Mouse (Mus musculus): Measurements from ENCODE around the gene Siglecf. TPM values are rescaled to one million over a fixed set of nuclear protein-coding genes. Genes with fewer than 3 reads are reported as not detected.
A peak's percentile ranks its signal among the peaks of the same experiment; 100 is the strongest.

Siglecf gene
- total RNA-seq (2021) = under 1 TPM; 0.34 to 0.54 TPM
- long read RNA-seq, experiment 1 = 0 reads
- long read RNA-seq, experiment 2 = 0 reads

DNA sequence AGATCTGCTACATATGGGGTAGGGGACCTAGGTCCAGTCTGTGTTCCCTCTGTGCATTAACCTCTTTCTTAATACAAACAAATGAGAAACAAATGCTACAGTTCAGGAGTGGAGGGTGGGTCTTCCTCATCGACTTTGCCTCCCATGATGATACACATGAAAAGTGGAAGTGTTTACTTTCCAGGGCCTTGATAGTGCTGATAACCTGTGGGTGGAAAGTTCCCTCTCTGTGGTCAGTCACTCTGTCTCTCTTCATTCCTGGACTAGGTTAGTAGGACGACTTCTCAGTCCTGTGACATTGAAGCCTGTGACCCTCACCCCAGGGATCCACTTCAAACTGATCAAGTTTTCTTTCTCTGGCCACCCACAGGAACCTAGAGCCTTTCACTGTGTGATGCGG, at the start of gene Siglecf:
Siglecf (plus strand) TSS at position 188 of the 400 bp plus-strand sequence.
- Histone ChIP-seq H3K4me3 (no peak within 1 kb of the TSS), H3K27ac (no peak within 1 kb of the TSS)
- TF ChIP-seq CTCF (IDR thresholded peaks at IDR 0.05) = no peak
- no peak for DNase-seq (ENCODE audit: extremely low spot score in 1 of 2, low spot score in 2 of 2)
- intact Hi-C loops (cut with DNase I) = no loop called here

DNA sequence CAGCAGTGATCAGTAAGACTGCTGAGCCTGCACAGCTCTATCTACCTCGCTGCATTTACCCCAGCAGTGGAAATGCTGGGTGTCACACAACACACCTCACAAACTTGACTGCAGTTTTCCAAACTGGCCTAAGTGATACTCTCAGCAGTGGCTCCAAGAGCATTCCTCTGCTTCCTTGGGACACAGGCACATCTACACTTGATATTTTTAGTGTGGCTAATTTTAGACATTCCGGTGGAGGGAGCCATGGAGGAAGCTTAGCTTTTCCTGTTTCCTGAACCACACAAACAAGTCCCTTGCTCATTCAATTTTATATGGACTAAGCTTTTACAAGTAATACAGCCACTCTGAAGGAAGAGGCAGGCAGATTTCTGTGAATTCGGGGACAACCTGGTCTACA, 45.9 kb upstream of the Siglecf start:
- peak overlapping the region; percentile 30; the same call in 1 of the 2 replicates for H3K27ac ChIP-seq
- intact Hi-C loops (cut with DNase I) = no loop called here
- TF ChIP-seq CTCF (IDR thresholded peaks at IDR 0.05) = no peak; the same call in 1 of the 2 replicates
- no peak overlapping the region for H3K4me3 ChIP-seq
- no peak for DNase-seq (ENCODE audit: extremely low spot score in 1 of 2, low spot score in 2 of 2)

DNA sequence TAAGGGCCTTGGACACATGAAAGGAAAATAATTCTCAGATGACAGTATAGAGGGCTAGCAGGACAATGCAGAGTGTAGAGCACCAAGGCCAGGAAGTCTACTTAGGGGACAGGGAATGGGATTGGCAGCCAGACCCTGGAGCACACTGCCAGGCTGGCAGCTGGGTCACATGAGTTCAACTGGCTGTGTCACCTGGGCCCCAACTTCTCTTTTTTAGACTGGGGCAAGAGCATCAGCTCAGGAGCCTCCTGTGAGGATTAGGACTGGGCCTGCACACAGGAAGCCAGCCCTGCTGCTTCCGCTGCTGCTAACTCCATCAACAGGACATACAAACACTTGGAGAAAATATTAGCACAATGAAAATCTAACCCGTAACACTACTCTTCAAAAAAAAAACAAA, 42.1 kb upstream of the Siglecf start:
- no peak for DNase-seq (ENCODE audit: extremely low spot score in 1 of 2, low spot score in 2 of 2)
- Histone ChIP-seq H3K27ac (no peak overlapping the region), H3K4me3 (no peak overlapping the region)
- intact Hi-C loops (cut with DNase I) = no loop called here
- TF ChIP-seq CTCF (IDR thresholded peaks at IDR 0.05) = no peak

DNA sequence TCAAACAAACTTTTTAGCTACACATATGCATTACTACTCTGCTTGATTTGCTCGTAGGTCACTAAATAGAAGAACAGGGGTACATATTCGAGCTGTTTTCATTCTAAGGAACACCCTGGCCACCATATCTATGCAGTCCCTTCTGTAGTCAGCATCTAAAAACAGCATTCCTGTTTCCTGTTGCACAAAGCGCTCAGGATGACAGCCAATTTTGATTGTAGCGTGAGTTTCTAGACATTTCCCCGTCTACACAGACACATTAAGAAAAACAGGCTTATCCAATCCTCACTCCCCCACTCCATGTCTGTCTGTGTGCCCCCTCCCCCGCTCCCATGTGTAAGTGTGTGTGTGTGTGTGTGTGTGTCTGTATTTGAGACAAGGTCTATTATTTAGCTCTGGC, 39.5 kb upstream of the Siglecf start:
- TF ChIP-seq CTCF (IDR thresholded peaks at IDR 0.05) = no peak
- Histone ChIP-seq H3K4me3 (peak overlapping the region; percentile 91), H3K27ac (no peak overlapping the region)
- intact Hi-C loops (cut with DNase I) = loop anchor here (5.0 to 10.0 kb wide), 4 partner anchors 131 to 363 kb away; partner anchors contain the start of genes Cldnd2, Ctu1, Etfb and Gm45233
- DNase-seq (ENCODE audit: extremely low spot score in 1 of 2, low spot score in 2 of 2) = no peak

DNA sequence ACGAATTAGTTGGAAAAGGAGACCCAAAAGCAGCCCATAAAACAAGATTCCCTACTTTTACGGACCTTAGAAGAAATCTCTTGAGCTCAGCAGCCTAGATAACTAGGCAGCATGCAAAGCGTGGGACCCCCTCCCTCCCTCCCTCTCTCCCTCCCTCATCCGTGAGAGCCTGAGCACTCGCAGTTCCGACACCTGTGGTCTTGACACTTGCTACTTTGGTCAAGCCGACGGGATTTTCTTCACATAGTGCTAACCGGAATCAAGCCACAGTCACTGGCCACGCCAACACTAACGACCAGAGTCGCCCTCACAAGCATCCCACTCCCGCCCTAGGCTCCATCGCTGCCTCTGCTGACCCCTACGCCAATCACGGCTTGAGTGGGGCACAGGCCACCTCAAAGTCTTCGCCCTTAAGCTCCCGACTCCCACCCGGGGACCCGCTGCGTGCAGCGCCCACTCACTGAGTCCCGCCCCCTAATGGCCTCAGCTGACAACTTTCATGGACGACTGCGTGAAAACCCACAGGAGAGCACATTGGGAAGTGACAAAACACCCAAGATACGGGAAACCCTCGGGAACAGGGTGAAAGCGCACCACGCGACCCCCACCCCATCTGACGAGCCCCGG, 38.6 kb upstream of the Siglecf start:
- no peak for DNase-seq (ENCODE audit: extremely low spot score in 1 of 2, low spot score in 2 of 2)
- intact Hi-C loops (cut with DNase I) = loop anchor here (5.0 to 10.0 kb wide), 4 partner anchors 130 to 362 kb away; partner anchors contain the start of genes Cldnd2, Ctu1, Etfb and Gm45233
- peak overlapping the region; percentile 90 for H3K27ac ChIP-seq
- H3K4me3 ChIP-seq = peak overlapping the region; percentile 91
- peak; percentile 7 for TF ChIP-seq CTCF (IDR thresholded peaks at IDR 0.05)

DNA sequence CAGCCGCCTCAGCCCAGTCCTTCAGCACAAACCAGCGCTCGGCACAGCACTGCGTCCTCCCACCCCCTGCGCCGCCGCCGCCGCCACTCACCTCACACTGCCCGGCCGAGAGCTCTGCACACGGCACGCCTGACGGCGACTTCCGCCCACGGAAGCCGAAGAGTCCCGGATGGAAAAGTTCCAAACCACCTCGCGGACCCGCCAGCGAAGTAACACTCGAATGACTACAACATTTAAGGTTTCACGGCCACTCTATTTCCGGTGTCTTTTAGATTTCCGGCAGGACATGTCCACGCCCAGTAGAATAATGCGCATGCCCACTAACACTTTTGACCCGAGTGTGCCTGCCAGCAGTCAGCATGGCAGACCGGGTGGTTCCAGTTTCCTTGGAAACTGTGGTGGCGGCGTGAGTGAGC, 38.1 kb upstream of the Siglecf start, which contains the start of gene Zfp715:
Zfp715 (minus strand) TSS at position 282 of the 416 bp plus-strand sequence.
- peak; percentile 83 to 88 for DNase-seq (ENCODE audit: extremely low spot score in 1 of 2, low spot score in 2 of 2)
- intact Hi-C loops (cut with DNase I) = loop anchor here (5.0 to 10.0 kb wide), 4 partner anchors 129 to 362 kb away; partner anchors contain the start of genes Cldnd2, Ctu1, Etfb and Gm45233
- peak within 1 kb of the TSS; percentile 91 for H3K4me3 ChIP-seq
- peak within 1 kb of the TSS; percentile 90 for H3K27ac ChIP-seq
- TF ChIP-seq CTCF (IDR thresholded peaks at IDR 0.05) = no peak

DNA sequence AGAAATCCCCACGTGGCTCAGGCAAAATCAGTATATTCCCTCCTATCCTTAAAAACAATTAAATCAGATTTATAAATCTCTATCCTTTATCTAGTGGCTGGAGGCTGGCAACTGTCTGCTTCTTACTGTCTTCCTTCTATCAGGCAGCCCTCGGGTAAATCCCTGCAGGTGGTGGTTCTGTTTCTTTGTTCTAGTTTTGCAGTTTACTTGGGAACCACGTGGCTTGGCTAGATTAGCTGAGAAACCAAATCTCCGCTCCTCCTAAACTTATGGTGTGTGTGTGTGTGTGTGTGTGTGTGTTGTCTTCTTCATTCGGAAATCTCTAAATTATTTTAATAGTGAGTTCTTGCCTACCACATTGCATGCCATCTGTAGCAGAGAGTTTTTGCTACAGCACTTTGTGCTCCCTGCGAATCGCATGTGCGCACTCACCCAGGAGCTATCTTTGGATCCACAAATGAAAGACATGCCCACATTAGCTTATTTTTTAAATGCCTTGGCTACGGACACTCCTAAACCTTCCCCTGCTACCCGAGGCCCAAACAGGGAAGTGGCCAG, 24.8 kb upstream of the Siglecf start:
- Histone ChIP-seq H3K4me3 (no peak overlapping the region), H3K27ac (no peak overlapping the region)
- no peak for DNase-seq (ENCODE audit: extremely low spot score in 1 of 2, low spot score in 2 of 2)
- TF ChIP-seq CTCF (IDR thresholded peaks at IDR 0.05) = no peak
- intact Hi-C loops (cut with DNase I) = no loop called here

DNA sequence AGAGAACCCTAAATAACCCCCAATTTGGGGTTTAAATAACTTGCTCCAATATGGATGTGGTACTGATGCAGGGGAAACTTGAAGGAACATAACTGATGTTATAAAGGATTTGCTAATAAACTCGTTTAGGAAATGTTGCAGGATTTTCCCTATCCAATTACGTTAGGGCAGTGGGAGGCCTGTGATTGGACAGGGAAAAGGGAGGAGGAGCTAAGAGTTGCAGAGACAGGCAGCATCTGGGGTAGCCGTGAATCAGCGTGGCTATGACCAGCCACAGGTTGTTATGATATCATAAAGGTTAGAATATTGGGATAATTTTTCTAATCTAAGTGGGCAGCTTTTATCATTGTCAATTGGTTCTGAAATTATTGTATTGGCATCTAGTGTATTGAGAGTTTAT, 23.0 kb upstream of the Siglecf start:
- Histone ChIP-seq H3K4me3 (no peak overlapping the region), H3K27ac (no peak overlapping the region)
- intact Hi-C loops (cut with DNase I) = no loop called here
- no peak for TF ChIP-seq CTCF (IDR thresholded peaks at IDR 0.05)
- no peak for DNase-seq (ENCODE audit: extremely low spot score in 1 of 2, low spot score in 2 of 2)

DNA sequence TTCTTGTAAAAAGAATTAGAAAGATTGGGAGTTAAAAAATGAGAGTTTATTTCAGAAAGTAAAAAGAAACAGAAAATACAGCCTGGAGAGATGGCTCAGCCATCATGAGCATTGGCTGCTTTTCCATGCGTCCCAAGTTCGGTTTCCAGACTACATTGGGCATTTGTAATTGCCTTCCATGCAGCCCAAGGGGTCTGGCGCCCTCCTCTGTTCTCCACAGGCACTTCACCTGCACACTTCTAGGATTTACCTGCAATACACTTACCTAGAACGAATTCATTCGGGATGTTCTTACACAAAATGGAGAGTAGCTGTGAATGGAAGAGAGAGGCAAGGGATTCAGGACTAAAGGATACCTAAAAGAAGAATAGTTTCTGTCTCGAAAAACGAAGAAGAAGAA, 17.9 kb upstream of the Siglecf start:
- Histone ChIP-seq H3K27ac (no peak overlapping the region), H3K4me3 (no peak overlapping the region)
- DNase-seq (ENCODE audit: extremely low spot score in 1 of 2, low spot score in 2 of 2) = no peak
- intact Hi-C loops (cut with DNase I) = loop anchor here (2.0 kb wide), 1 partner anchor 50 kb away; no protein-coding TSS in a partner anchor
- peak; percentile 62 for TF ChIP-seq CTCF (IDR thresholded peaks at IDR 0.05)

DNA sequence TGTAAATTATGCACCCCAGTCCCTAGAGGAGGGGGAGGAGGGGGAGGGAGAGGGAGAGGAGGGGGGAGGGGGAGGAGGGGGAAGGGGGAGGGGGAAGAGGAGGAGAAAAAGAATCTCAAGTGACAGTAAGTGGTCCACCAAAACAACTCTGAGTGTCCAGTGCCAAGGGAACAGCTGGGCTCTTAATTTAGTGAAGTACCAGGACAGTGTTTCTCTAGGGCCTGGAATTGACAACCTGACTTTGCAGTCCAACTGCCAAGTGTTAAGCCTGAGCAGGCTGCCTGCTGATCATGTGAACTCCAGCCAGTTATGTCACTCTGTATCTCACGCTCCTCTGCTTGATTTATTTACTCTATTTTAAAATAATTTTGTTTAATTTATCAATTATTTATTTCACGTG, 17.2 kb upstream of the Siglecf start:
- DNase-seq (ENCODE audit: extremely low spot score in 1 of 2, low spot score in 2 of 2) = no peak
- H3K4me3 ChIP-seq = no peak overlapping the region
- intact Hi-C loops (cut with DNase I) = loop anchor here (2.0 kb wide), 1 partner anchor 51 kb away; no protein-coding TSS in a partner anchor
- no peak for TF ChIP-seq CTCF (IDR thresholded peaks at IDR 0.05)
- no peak overlapping the region for H3K27ac ChIP-seq

DNA sequence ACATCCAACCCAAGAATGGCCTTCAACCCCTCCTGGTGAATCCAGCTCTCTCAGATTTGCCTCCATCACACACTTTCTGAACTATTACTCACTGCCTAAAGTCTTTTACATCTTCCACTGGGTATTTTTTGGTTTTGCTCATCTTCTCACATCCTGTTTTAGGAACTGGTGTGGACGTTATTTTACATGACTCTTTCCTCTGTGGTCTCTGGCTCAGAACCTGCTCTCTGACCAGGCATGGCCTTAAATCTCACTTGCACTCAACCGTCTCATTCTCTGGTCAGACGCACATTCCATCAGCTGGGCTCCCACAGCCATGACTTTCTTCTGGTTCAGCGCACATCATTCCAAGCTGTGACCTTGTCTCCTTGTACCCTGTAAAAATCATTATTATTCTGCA, 10.4 kb upstream of the Siglecf start:
- DNase-seq (ENCODE audit: extremely low spot score in 1 of 2, low spot score in 2 of 2) = no peak
- intact Hi-C loops (cut with DNase I) = no loop called here
- no peak for TF ChIP-seq CTCF (IDR thresholded peaks at IDR 0.05)
- no peak overlapping the region for H3K27ac ChIP-seq
- no peak overlapping the region for H3K4me3 ChIP-seq

DNA sequence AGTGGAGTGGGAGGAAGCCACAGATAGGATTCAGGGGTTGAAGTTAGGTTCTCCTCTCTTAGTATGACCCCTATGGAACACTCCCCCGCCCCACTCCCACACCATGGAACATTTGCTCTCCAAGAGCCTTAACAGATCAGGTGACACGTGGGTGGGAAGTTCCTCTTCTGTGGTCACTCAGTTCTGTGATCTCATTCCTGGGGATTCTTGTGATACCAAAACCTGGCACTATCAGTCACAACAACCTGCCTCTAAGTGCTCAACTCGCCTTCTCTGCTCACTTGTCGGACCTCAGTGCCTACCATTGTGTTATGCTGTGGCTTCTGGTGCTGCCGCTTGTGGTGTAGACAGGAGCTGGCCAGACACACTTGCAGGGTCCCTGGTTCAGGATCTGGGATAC, 8.0 kb upstream of the Siglecf start:
- intact Hi-C loops (cut with DNase I) = no loop called here

More for the DNA sequence above, 8.0 kb upstream of the Siglecf start:
- no peak for TF ChIP-seq CTCF (IDR thresholded peaks at IDR 0.05)
- no peak for DNase-seq (ENCODE audit: extremely low spot score in 1 of 2, low spot score in 2 of 2)
- H3K27ac ChIP-seq = no peak overlapping the region
- no peak overlapping the region for H3K4me3 ChIP-seq

Measured in left cerebral cortex, adult 2 months (tissue).